Mouse (Mus musculus): ENCODE measurements at regions not wholly inside any gene's neighbourhood (a gene's known extent, or its start where the extent isn't known, plus 50 kb on each side); places are given as distances from the start of the nearest gene placed in this dataset.

DNA sequence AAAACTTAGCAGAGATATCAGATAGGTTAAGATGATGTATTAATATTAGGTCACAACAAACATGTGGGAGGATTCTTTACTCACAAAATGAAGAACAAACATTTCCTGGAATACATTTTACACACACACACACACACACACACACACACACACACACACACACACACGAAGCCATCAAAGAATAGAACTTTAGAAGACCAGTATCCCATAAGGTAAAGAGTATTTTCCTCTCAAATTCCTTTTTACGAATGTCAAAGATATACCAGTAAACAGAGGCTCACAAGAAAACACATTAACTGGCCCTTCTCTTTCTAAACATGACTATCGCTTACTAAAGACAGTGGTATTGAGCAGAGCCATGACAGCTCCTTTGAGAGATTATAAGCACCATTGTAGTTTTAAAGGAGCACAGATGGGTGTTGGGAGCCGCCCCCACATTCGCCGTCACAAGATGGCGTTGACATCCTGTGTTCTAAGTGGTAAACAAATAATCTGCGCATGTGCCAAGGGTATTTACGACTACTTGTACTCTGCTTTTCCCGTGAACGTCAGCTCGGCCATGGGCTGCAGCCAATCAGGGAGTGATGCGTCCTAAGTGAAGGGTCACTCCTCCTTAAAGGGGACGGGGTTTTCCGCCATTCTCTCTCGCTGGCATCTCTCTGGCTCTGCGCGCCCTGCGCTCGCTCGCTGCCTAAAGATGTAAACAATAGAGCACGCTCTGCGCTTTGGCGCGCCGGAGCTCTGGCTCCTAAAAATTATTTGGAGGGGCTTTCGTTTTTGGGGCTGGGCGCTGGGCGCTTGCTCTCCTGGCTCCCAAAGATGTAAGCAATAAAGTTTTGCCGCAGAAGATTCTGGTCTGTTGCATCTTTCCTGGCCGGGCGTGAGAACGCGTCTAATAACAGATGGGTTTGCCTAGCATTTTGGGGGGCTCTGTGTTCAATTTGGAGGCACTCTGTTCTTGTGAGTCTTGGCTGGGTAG is 160.0 kb downstream of the Csl start:
- ATAC-seq: peak; percentile 80

- ATAC-seq: no peak
Measured at GRCm38 (mm10) chr10:99602331-99602730, 157.1 kb downstream of the Csl start.

GRCm38 (mm10) chr10:99604172-99604571 is 155.3 kb downstream of the Csl start:
- ATAC-seq: no peak

GRCm38 (mm10) chr10:99608477-99608876 is 151.0 kb downstream of the Csl start:
- ATAC-seq: peak; percentile 41

- ATAC-seq: peak; percentile 34
Measured at GRCm38 (mm10) chr10:99609420-99609819, 150.0 kb downstream of the Csl start.

DNA sequence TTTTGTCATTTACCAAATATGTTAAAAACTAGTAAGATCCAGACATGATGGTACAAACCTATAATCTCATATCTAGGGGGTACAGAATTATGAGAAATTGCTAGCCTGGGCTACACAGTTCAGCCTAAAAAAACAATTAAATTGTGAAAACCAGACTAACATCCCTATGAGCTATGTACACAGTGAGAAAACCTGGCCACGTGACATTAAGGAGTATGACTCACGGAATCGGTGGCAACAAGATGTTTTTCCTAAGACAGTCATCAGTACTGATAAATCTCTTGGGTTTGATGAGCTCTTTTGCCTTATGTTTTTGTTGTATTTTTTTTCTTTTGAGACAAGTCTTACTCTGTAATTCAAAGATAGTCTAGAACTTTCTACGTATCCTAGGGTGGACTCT is 148.6 kb downstream of the Csl start:
- no peak for ATAC-seq

- ATAC-seq: no peak
Measured at GRCm38 (mm10) chr10:99614392-99615249, 144.8 kb downstream of the Csl start.

DNA sequence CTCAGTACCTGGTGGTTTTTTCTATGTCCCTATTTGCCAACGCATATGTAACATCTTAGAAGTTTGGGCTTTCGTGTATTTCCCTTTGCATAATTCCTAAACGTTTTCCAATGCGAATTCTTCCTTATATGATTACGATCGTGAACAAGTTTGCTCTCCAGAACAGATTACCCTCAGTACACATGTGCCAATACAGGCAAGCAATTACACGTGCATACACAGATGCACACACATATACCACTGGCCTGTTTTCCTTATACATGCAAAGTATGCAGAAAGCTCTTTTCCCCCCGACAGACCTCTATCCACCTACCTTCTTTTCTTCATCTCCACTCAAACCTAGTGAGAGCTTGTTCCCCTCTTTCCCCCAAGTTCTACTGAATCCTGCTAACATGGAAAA is 144.1 kb downstream of the Csl start:
- ATAC-seq: no peak

- peak; percentile 94 for ATAC-seq
Measured at GRCm38 (mm10) chr10:99615779-99616178, 143.7 kb downstream of the Csl start.

- ATAC-seq: no peak
Measured at GRCm38 (mm10) chr10:99617623-99618022, 141.8 kb downstream of the Csl start.

- peak; percentile 69 for ATAC-seq
Measured at GRCm38 (mm10) chr10:99619421-99620151, 139.9 kb downstream of the Csl start.

DNA sequence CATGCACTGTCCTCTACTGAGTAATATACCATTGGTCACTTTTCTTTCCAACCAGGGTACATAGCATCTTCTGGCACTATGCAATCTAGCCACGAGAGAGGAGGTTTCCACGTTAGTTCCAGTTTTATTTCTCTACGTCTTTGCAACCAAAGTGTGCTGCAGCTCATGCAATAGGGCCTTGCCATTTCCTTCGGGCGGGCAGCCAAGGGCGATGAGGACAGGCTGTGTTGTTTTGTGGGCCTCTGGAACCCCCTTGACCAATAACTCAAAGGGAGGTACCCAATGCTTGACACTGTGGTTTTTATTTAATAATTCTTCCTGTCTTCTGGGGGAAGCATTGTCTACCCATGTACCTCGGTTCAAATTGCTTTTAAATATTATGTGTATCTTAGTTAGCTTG is 139.0 kb downstream of the Csl start:
- ATAC-seq: no peak

GRCm38 (mm10) chr10:99627355-99627754 is 132.1 kb downstream of the Csl start:
- no peak for ATAC-seq

DNA sequence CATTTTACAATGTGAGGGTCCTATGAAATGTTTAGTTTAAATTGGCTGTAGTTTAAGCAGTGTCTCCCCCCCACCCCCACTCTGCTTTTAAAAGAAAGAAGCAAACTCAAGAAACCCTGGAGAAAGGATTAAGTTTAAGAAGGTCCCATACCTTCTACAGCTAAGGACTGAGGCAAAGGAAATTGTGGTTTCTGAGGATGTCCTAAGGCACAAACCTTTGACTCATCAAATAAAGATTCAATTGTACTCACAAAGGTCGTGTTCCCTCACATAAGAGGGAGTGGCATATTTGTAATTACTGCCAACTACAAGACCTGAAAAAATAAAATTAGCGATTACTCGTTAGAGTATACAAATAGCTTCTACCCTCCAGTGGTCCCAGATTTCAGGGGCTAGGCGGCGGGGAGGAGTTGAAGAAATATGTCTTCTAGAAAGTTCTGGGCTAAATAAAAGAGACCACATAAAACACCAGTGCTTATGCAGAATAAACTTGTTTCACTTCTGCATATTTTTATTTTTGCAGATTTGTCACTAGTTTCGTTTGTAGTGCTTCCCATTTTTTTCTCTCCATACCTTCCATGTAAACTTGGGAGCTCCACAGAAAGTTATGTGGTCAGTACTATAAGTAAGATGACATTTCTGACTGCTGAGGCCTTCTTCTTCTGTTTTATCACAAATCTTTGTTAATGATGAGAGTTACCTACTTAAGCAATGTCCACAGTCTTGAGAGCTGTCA is 127.0 kb downstream of the Csl start:
- no peak for ATAC-seq

- ATAC-seq: no peak
Measured at GRCm38 (mm10) chr10:99635796-99636195, 123.7 kb downstream of the Csl start.

GRCm38 (mm10) chr10:99639022-99639421 is 120.4 kb downstream of the Csl start:
- no peak for ATAC-seq

- ATAC-seq: no peak
Measured at GRCm38 (mm10) chr10:99639469-99639868, 120.0 kb downstream of the Csl start.

DNA sequence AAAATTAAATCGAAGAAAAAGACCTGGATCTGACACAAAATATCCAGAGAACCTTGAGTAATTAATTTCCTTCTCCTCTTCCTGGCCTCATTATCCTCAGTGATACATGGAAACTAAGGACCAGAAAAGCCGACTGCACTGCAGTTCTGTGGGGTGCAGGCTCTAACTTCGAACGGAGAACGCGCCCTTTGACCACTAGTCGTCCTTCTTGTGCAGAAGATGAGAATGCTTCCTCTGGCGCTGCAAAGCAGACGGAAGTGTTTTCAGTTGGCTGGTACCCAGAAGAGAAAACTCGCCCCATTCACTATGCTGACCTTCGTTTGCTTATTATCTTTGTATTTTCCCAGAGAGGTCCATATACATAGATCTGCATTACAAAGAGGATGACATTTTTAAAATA is 117.7 kb downstream of the Csl start:
- ATAC-seq: no peak

DNA sequence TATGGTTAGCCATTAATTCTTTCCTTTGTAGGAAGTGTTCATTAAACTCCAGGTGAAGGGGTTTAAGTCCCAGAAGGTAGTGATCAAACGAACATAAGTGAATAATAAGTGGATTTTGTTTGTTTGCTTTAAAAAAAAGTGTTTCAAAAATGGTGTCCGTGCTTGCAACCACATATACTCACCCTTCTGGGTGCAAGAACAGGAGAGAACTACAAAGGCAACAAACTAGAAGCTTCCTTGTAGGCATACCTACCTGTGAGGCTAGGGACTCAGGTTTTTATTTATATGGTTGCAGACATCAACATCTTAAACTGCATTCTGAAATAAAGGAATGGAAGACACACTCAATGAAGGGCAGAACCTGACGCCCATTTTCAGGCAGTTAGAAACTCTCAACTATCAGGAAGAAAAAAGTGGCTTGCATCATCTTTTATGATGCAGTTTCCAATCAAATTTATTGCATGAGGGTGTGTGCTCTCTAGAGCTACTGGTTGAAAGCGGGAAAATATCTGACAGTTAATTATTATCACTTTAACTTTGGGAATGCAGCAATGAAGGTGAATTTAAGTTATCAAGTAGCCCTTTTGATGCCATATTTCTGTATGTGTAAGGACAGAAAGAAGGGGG is 117.1 kb downstream of the Csl start:
- ATAC-seq: no peak

DNA sequence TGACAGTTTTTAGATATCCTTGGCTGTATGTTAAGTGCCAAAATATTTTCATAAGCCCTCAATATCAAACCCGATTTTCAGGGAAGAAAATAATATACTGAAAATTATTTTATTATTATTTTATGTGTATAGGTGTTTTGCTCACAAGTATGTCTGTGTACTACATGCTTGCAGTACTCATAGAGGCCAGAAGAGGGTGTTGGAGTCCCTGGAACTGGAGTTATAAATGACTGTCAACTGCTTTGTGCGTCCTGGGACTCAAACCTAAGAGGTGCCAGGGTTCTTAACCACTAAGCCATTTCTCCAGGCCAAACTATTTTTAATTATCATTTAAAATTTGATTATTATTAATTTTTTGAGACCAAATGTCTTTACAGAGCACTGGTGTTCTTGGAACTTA is 114.5 kb downstream of the Csl start:
- no peak for ATAC-seq

- ATAC-seq: no peak
Measured at GRCm38 (mm10) chr10:99652011-99652410, 107.4 kb downstream of the Csl start.

GRCm38 (mm10) chr10:99654284-99654683 is 105.2 kb downstream of the Csl start:
- ATAC-seq: no peak

Data from CD4-positive, CD25-positive, alpha-beta regulatory T cell, adult 4 months (primary cell).